Mouse (Mus musculus): Measurements from ENCODE around the gene Foxo3.

Foxo3 gene

GRCm38 (mm10) chr10:42134759-42135702 lies 141.5 kb downstream of the Foxo3 start:
- no peak for DNase-seq (ENCODE audit: extremely low read depth, insufficient read length, low spot score)
